Mouse (Mus musculus): ENCODE measurements around the gene Pif1. TPM values are rescaled to one million over a fixed set of nuclear protein-coding genes. Genes with fewer than 3 reads are reported as not detected.
A peak's percentile ranks its signal among the peaks of the same experiment; 100 is the strongest.

Gene Pif1
- polyA plus RNA-seq, 1 experiment from 2014 or later = 11.0 TPM

DNA sequence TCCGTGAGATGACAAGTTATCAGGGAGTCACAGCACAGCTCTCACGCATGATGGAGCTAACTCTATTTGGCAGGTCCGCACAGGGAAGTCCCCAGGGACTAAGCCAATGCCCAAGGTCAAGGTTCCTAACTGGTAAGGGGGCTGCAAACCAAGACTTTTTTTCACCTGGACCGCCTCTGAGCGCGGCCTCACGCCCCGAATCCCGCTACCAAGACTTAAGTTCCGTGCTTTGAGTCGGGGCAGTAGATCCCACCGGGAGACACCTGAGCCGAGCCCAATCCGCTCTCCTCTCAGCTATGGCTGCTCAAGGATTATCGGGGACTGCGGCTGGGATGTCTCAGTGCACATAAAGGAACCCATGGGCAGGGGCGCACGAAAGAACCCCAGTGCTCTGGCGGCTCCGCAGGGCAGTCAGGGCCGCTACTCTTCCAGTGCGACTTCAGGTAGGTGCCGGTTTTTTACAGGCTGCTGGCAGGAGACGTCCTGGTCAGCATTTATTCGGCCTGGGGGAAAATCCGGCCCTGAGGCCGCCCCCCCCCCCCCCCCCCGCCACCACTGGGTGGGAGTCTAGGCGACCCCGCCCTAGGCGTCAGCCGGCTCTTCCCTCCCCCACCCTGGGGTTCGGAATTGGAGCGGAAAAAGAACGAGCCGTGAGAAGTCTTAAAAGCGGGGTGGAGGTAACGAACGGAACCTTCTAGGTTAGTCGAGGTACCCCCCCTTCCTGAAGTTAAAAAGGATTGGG lies 42.2 kb downstream of the Pif1 start, which contains the start of gene Rbpms2:
Gene Rbpms2, plus strand, starts transcription at position 624 of the 742 bp plus-strand sequence.
- ATAC-seq (ENCODE audit: insufficient number of reproducible peaks, insufficient read depth, low FRiP score, low read depth) = no peak
- Histone ChIP-seq H3K4me1 (ENCODE audit: control insufficient read depth, insufficient read depth, low read length) (0 out of 2 replicates have a peak, but pooled peaks cover 8% of the 10 kb centered on the region), H3K4me2 (replicated peaks; ENCODE audit: low read depth, low read length) (peak within 1 kb of the TSS; percentile 95), H3K9me3 (ENCODE audit: control insufficient read depth, low read depth, low read length) (no peaks in the 10 kb centered on the region), H3K27ac (ENCODE audit: low read length) (peak within 1 kb of the TSS; percentile 72), H3K36me3 (ENCODE audit: control insufficient read depth, insufficient read depth, low read length) (no peaks in the 10 kb centered on the region), H3K4me3 (ENCODE audit: low read depth, low read length) (peak within 1 kb of the TSS; percentile 82), H3K27me3 (ENCODE audit: control insufficient read depth, insufficient read depth, low read length) (0 out of 2 replicates have a peak, but pooled peaks cover 2% of the 10 kb centered on the region), H3K9ac (replicated peaks; ENCODE audit: low read depth, low read length) (peak within 1 kb of the TSS; percentile 73)
- 2% methylated on average over 37 of the region's 40 CpGs for WGBS

- H3K4me1 ChIP-seq (ENCODE audit: control insufficient read depth, insufficient read depth, low read length) = 0 out of 2 replicates have a peak, but pooled peaks cover 8% of the 10 kb centered on the region
- H3K27ac ChIP-seq (ENCODE audit: low read length) = peak overlapping the region; percentile 72
- ATAC-seq (ENCODE audit: insufficient number of reproducible peaks, insufficient read depth, low FRiP score, low read depth) = peak; percentile 90
- WGBS = under 1% methylated on average over 55 of the region's 83 CpGs
- peak overlapping the region; percentile 73 for H3K9ac ChIP-seq (replicated peaks; ENCODE audit: low read depth, low read length)
- peak overlapping the region; percentile 82 for H3K4me3 ChIP-seq (ENCODE audit: low read depth, low read length)
- H3K4me2 ChIP-seq (replicated peaks; ENCODE audit: low read depth, low read length) = peak overlapping the region; percentile 95
- 0 out of 2 replicates have a peak, but pooled peaks cover 2% of the 10 kb centered on the region for H3K27me3 ChIP-seq (ENCODE audit: control insufficient read depth, insufficient read depth, low read length)
- no peaks in the 10 kb centered on the region for H3K9me3 ChIP-seq (ENCODE audit: control insufficient read depth, low read depth, low read length)
- H3K36me3 ChIP-seq (ENCODE audit: control insufficient read depth, insufficient read depth, low read length) = no peaks in the 10 kb centered on the region
These were observed 43.0 kb downstream of the Pif1 start for GRCm38 (mm10) chr9:65629767-65630630.

DNA sequence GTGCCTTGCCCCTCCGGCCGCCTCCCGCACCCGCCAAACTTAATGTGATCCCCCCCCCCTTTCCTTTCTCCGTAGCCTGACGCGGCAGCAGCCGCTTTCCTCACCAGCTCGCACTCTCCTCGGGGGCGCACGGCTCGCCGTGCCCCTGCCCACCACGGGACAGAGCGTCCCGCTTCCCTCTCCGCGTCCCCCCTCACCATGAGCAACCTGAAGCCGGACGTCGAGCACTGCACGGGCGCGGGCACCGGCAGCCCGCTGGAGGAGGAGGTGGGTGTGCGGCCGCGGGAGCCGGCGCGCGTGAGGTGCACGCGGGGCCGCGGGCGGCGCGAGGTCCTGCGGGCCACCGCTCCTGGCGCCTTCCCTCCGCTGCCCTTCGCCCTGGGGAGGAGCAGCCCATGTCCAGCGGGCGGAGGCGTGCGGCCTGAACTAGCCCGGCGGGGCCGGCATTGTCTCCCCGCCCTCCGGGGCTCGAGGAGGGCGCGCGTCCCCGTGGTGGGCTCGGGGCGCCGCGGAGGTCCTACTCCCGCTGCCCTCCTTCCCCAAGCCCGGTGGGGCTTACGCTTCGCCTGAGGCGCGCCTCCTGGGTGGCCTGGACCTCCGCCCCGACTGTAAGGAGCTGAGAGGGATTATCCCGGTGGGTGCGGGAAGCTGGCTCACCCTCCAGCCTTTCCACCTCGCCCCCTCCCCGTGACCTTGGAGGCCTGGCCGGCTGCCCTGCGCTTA lies 43.8 kb downstream of the Pif1 start:
- Histone ChIP-seq H3K9ac (replicated peaks; ENCODE audit: low read depth, low read length) (peak overlapping the region; percentile 73), H3K4me1 (ENCODE audit: control insufficient read depth, insufficient read depth, low read length) (0 out of 2 replicates have a peak, but pooled peaks cover 8% of the 10 kb centered on the region), H3K4me3 (ENCODE audit: low read depth, low read length) (peak overlapping the region; percentile 82), H3K27ac (ENCODE audit: low read length) (peak overlapping the region; percentile 72; the same call in 1 of the 2 replicates), H3K9me3 (ENCODE audit: control insufficient read depth, low read depth, low read length) (no peaks in the 10 kb centered on the region), H3K4me2 (replicated peaks; ENCODE audit: low read depth, low read length) (peak overlapping the region; percentile 95), H3K27me3 (ENCODE audit: control insufficient read depth, insufficient read depth, low read length) (0 out of 2 replicates have a peak, but pooled peaks cover 2% of the 10 kb centered on the region), H3K36me3 (ENCODE audit: control insufficient read depth, insufficient read depth, low read length) (no peaks in the 10 kb centered on the region)
- 1% methylated on average over 63 of the region's 78 CpGs for WGBS
- peak; percentile 68; the same call in 1 of the 2 replicates for ATAC-seq (ENCODE audit: insufficient number of reproducible peaks, insufficient read depth, low FRiP score, low read depth)

- 28% methylated on average over 16 of the region's 16 CpGs for WGBS
- Histone ChIP-seq H3K4me1 (ENCODE audit: control insufficient read depth, insufficient read depth, low read length) (0 out of 2 replicates have a peak, but pooled peaks cover 8% of the 10 kb centered on the region), H3K9ac (replicated peaks; ENCODE audit: low read depth, low read length) (peak overlapping the region; percentile 73), H3K9me3 (ENCODE audit: control insufficient read depth, low read depth, low read length) (no peaks in the 10 kb centered on the region), H3K4me2 (replicated peaks; ENCODE audit: low read depth, low read length) (peak overlapping the region; percentile 95), H3K27me3 (ENCODE audit: control insufficient read depth, insufficient read depth, low read length) (0 out of 2 replicates have a peak, but pooled peaks cover 2% of the 10 kb centered on the region), H3K36me3 (ENCODE audit: control insufficient read depth, insufficient read depth, low read length) (no peaks in the 10 kb centered on the region), H3K4me3 (ENCODE audit: low read depth, low read length) (peak overlapping the region; percentile 82), H3K27ac (ENCODE audit: low read length) (no peak overlapping the region)
- no peak for ATAC-seq (ENCODE audit: insufficient number of reproducible peaks, insufficient read depth, low FRiP score, low read depth)
These were observed 44.5 kb downstream of the Pif1 start for GRCm38 (mm10) chr9:65631354-65632021.

- H3K36me3 ChIP-seq (ENCODE audit: control insufficient read depth, insufficient read depth, low read length) = no peaks in the 10 kb centered on the region
- WGBS = 84% methylated on average over 1 of the region's 1 CpGs
- H3K9ac ChIP-seq (replicated peaks; ENCODE audit: low read depth, low read length) = no peak overlapping the region
- no peak overlapping the region for H3K4me2 ChIP-seq (replicated peaks; ENCODE audit: low read depth, low read length)
- H3K27ac ChIP-seq (ENCODE audit: low read length) = no peak overlapping the region
- H3K4me3 ChIP-seq (ENCODE audit: low read depth, low read length) = no peak overlapping the region
- 0 out of 2 replicates have a peak, but pooled peaks cover 2% of the 10 kb centered on the region for H3K27me3 ChIP-seq (ENCODE audit: control insufficient read depth, insufficient read depth, low read length)
- H3K9me3 ChIP-seq (ENCODE audit: control insufficient read depth, low read depth, low read length) = no peaks in the 10 kb centered on the region
- H3K4me1 ChIP-seq (ENCODE audit: control insufficient read depth, insufficient read depth, low read length) = 0 out of 2 replicates have a peak, but pooled peaks cover 4% of the 10 kb centered on the region
- no peak for ATAC-seq (ENCODE audit: insufficient number of reproducible peaks, insufficient read depth, low FRiP score, low read depth)
These were observed 48.8 kb downstream of the Pif1 start for GRCm38 (mm10) chr9:65635766-65636165.

GRCm38 (mm10) chr9:65636926-65637325 lies 50.0 kb downstream of the Pif1 start:
- Histone ChIP-seq H3K27me3 (ENCODE audit: control insufficient read depth, insufficient read depth, low read length) (no peaks in the 10 kb centered on the region), H3K9me3 (ENCODE audit: control insufficient read depth, low read depth, low read length) (no peaks in the 10 kb centered on the region), H3K9ac (replicated peaks; ENCODE audit: low read depth, low read length) (no peak overlapping the region), H3K27ac (ENCODE audit: low read length) (no peak overlapping the region), H3K4me3 (ENCODE audit: low read depth, low read length) (no peak overlapping the region), H3K4me1 (ENCODE audit: control insufficient read depth, insufficient read depth, low read length) (peaks cover 6% of the 10 kb centered on the region; the same call in 1 of the 2 replicates), H3K36me3 (ENCODE audit: control insufficient read depth, insufficient read depth, low read length) (no peaks in the 10 kb centered on the region), H3K4me2 (replicated peaks; ENCODE audit: low read depth, low read length) (no peak overlapping the region)
- ATAC-seq (ENCODE audit: insufficient number of reproducible peaks, insufficient read depth, low FRiP score, low read depth) = no peak
- WGBS = 85% methylated on average over 4 of the region's 4 CpGs

- H3K27ac ChIP-seq (ENCODE audit: low read length) = no peak overlapping the region
- 56% methylated on average over 5 of the region's 5 CpGs for WGBS
- ATAC-seq (ENCODE audit: insufficient number of reproducible peaks, insufficient read depth, low FRiP score, low read depth) = no peak
These were observed 52.1 kb downstream of the Pif1 start for GRCm38 (mm10) chr9:65639065-65639464.

More at GRCm38 (mm10) chr9:65639065-65639464, 52.1 kb downstream of the Pif1 start:
- Histone ChIP-seq H3K9ac (replicated peaks; ENCODE audit: low read depth, low read length) (no peak overlapping the region), H3K36me3 (ENCODE audit: control insufficient read depth, insufficient read depth, low read length) (no peaks in the 10 kb centered on the region), H3K9me3 (ENCODE audit: control insufficient read depth, low read depth, low read length) (no peaks in the 10 kb centered on the region), H3K4me1 (ENCODE audit: control insufficient read depth, insufficient read depth, low read length) (peaks cover 7% of the 10 kb centered on the region; the same call in 1 of the 2 replicates), H3K27me3 (ENCODE audit: control insufficient read depth, insufficient read depth, low read length) (no peaks in the 10 kb centered on the region), H3K4me2 (replicated peaks; ENCODE audit: low read depth, low read length) (no peak overlapping the region), H3K4me3 (ENCODE audit: low read depth, low read length) (no peak overlapping the region)
